Comparison of ENCODE assay signal across 8 mouse cellular contexts in the genomic region with DNA sequence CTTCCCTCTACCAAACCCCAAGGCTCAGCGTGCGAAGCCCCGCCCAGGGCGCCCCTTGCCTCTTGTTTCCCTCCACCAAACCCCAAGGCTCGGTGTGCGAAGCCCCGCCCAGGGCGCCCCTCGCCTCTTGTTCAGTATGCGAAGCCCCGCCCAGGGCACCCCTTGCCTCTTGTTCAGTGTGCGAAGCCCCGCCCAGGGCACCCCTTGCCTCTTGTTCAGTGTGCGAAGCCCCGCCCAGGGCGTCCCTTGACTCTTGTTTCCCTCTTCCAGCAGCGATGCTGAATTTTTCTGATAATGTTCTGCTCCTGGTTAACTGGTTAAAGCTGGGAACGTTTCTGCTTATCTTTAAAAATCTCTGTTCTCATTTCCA.
DNase-seq lines count a peak whose midpoint lies in the region; ATAC-seq and TF ChIP-seq lines count a peak whose summit lies in the region.

No protein-coding gene starts in this region.

- 0 out of 2 replicates have a peak, but pooled peaks cover 4% of the 10 kb centered on the region for H3K4me1 ChIP-seq in heart, postnatal 0 days (ENCODE audit: control insufficient read depth, insufficient read depth)
- H3K4me1 ChIP-seq in hindbrain, embryonic 15.5 days (replicated peaks), result no peaks in the 10 kb centered on the region
- H3K4me1 ChIP-seq in liver, embryonic 12.5 days, result no peaks in the 10 kb centered on the region
- no peaks in the 10 kb centered on the region for H3K4me1 ChIP-seq in stomach, postnatal 0 days (replicated peaks; ENCODE audit: control insufficient read depth, insufficient read depth)

- no peak overlapping the region; the same call in 1 of the 2 replicates for H3K9ac ChIP-seq in heart, postnatal 0 days (replicated peaks; ENCODE audit: low read depth, low read length)
- peak overlapping the region; percentile 15 for H3K9ac ChIP-seq in hindbrain, embryonic 15.5 days
- H3K9ac ChIP-seq in liver, embryonic 12.5 days, result no peak overlapping the region
- 0 out of 2 replicates have a peak overlapping the region, but pooled peaks have one; percentile 23 for H3K9ac ChIP-seq in stomach, postnatal 0 days (ENCODE audit: low read length)

- H3K27me3 ChIP-seq in heart, postnatal 0 days (ENCODE audit: control insufficient read depth, insufficient read depth, low read length), result no peaks in the 10 kb centered on the region
- no peaks in the 10 kb centered on the region for H3K27me3 ChIP-seq in hindbrain, embryonic 15.5 days
- H3K27me3 ChIP-seq in liver, embryonic 12.5 days (replicated peaks), result no peaks in the 10 kb centered on the region
- H3K27me3 ChIP-seq in stomach, postnatal 0 days (ENCODE audit: control insufficient read depth, insufficient read depth, low read length), result no peaks in the 10 kb centered on the region

- no peak for TF ChIP-seq EP300 in heart, postnatal 0 days (IDR thresholded peaks at IDR 0.05; ENCODE audit: low read depth)
- no peak for TF ChIP-seq EP300 in stomach, postnatal 0 days (optimal IDR thresholded peaks at IDR 0.05)

- WGBS in heart, postnatal 0 days, result 17% methylated on average over 18 of the region's 18 CpGs
- WGBS in hindbrain, embryonic 15.5 days, result 12% methylated on average over 18 of the region's 18 CpGs
- WGBS in liver, embryonic 12.5 days (ENCODE audit: insufficient replicate concordance), result 22% methylated on average over 18 of the region's 18 CpGs
- WGBS in stomach, postnatal 0 days, result 22% methylated on average over 18 of the region's 18 CpGs

- no peaks in the 10 kb centered on the region for H3K36me3 ChIP-seq in heart, postnatal 0 days (replicated peaks; ENCODE audit: control insufficient read depth, insufficient read depth, low read length)
- no peaks in the 10 kb centered on the region for H3K36me3 ChIP-seq in hindbrain, embryonic 15.5 days
- H3K36me3 ChIP-seq in liver, embryonic 12.5 days, result no peaks in the 10 kb centered on the region
- H3K36me3 ChIP-seq in stomach, postnatal 0 days (ENCODE audit: control insufficient read depth, insufficient read depth, low read length), result no peaks in the 10 kb centered on the region

- H3K4me3 ChIP-seq in heart, postnatal 0 days (ENCODE audit: low read depth, low read length), result peak overlapping the region; percentile 38
- H3K4me3 ChIP-seq in hindbrain, embryonic 15.5 days, result peak overlapping the region; percentile 42
- no peak overlapping the region; the same call in 1 of the 2 replicates for H3K4me3 ChIP-seq in liver, embryonic 12.5 days
- peak overlapping the region; percentile 28 for H3K4me3 ChIP-seq in stomach, postnatal 0 days (ENCODE audit: low read depth, low read length)

- TF ChIP-seq CTCF in heart, postnatal 0 days (IDR thresholded peaks at IDR 0.05; ENCODE audit: low read depth), result no peak
- TF ChIP-seq CTCF in stomach, postnatal 0 days (IDR thresholded peaks at IDR 0.05; ENCODE audit: low read depth), result no peak

- no peaks in the 10 kb centered on the region for H3K9me3 ChIP-seq in heart, postnatal 0 days (replicated peaks; ENCODE audit: control insufficient read depth, low read length)
- H3K9me3 ChIP-seq in hindbrain, embryonic 15.5 days, result no peaks in the 10 kb centered on the region
- no peaks in the 10 kb centered on the region for H3K9me3 ChIP-seq in liver, embryonic 12.5 days (replicated peaks)
- no peaks in the 10 kb centered on the region for H3K9me3 ChIP-seq in stomach, postnatal 0 days (ENCODE audit: control insufficient read depth, low read length)

- H3K4me2 ChIP-seq in heart, postnatal 0 days (ENCODE audit: low read depth, low read length), result peak overlapping the region; percentile 58
- peak overlapping the region; percentile 63 for H3K4me2 ChIP-seq in hindbrain, embryonic 15.5 days
- H3K4me2 ChIP-seq in liver, embryonic 12.5 days, result peak overlapping the region; percentile 51
- peak overlapping the region; percentile 52 for H3K4me2 ChIP-seq in stomach, postnatal 0 days (replicated peaks; ENCODE audit: low read depth)

- no peak overlapping the region for H3K27ac ChIP-seq in heart, postnatal 0 days (ENCODE audit: low read depth)
- no peak overlapping the region for H3K27ac ChIP-seq in hindbrain, embryonic 15.5 days (replicated peaks)
- H3K27ac ChIP-seq in liver, embryonic 12.5 days, result no peak overlapping the region
- no peak overlapping the region for H3K27ac ChIP-seq in stomach, postnatal 0 days (replicated peaks)

- DNase-seq in heart, postnatal 0 days (ENCODE audit: low spot score), result no peak
- no peak for DNase-seq in heart, adult 18-20 months
- DNase-seq in embryo, embryonic 11.5 days (ENCODE audit: low read depth, low spot score), result peak; percentile 8
- DNase-seq in stomach, postnatal 0 days (ENCODE audit: low spot score), result peak; percentile 32
- DNase-seq in adipocyte (ENCODE audit: low spot score), result no peak

- ATAC-seq in heart, postnatal 0 days (ENCODE audit: insufficient read depth, low read depth), result no peak
- peak; percentile 87 for ATAC-seq in hindbrain, embryonic 15.5 days (ENCODE audit: low FRiP score, low read depth)
- no peak for ATAC-seq in liver, embryonic 12.5 days
- ATAC-seq in stomach, postnatal 0 days (ENCODE audit: low FRiP score, low TSS enrichment), result no peak
- ATAC-seq in megakaryocyte progenitor cell, adult 5-6 weeks (replicated peaks; ENCODE audit: poor library complexity), result no peak

Comparison
In these comparisons a context has a peak if more than half of its experiments do, and no peak if none do; other contexts are left out.
1. DNase-seq: peak in embryo, embryonic 11.5 days (single experiment) and stomach, postnatal 0 days (single experiment); none in heart, postnatal 0 days (single experiment), heart, adult 18-20 months (0 of 2) and adipocyte (single experiment).
2. H3K9ac ChIP-seq: peak in hindbrain, embryonic 15.5 days (single experiment) and stomach, postnatal 0 days (single experiment); none in heart, postnatal 0 days (single experiment) and liver, embryonic 12.5 days (single experiment).
3. Peak in every context shown above with its lines, with median percentiles within 50 percentile points of each other: H3K4me2 ChIP-seq.